Mouse (Mus musculus) CH12.LX (cell line): Measurements from ENCODE around the gene March5. TPM values are rescaled to one million over a fixed set of nuclear protein-coding genes. Genes with fewer than 3 reads are reported as not detected.
A peak's percentile ranks its signal among the peaks of the same experiment; 100 is the strongest.

ENCODE experiments used
- DNase-seq: peaks from one replicate; pipeline ENCODE4 v3.0.0-alpha.2; 2013; ENCODE audit errors: extremely low read depth
- H3K27ac ChIP-seq: 2 replicates; pipeline ENCODE4 v1.5.1; 2012; ENCODE audit warnings: low read depth, mild to moderate bottlenecking, control low read depth, moderate library complexity; ENCODE audit not compliant: insufficient read depth
- H3K27me3 ChIP-seq: replicated peaks from 2 replicates; pipeline ENCODE3; 2012; ENCODE audit warnings: inconsistent platforms
- H3K36me3 ChIP-seq, 2 experiments: replicated peaks in 1 of 2; 2 replicates each; pipeline versions ENCODE3 to v1.6.1; 2012; ENCODE audit warnings: inconsistent platforms in 1 of 2, low read length in 1 of 2, mild to moderate bottlenecking in 1 of 2, mixed read lengths in 1 of 2, moderate library complexity in 1 of 2; ENCODE audit not compliant: control insufficient read depth in 1 of 2, insufficient read depth in 1 of 2
- H3K4me1 ChIP-seq, 2 experiments: 2 replicates each; pipeline ENCODE4 v1.6.1; 2012; ENCODE audit warnings: inconsistent platforms in 1 of 2, moderate library complexity in 1 of 2; ENCODE audit not compliant: insufficient read depth in 2 of 2, control insufficient read depth in 1 of 2
- H3K4me2 ChIP-seq: 2 replicates; pipeline ENCODE4 v1.6.1; 2012; ENCODE audit warnings: low read depth, mild to moderate bottlenecking, control low read depth; ENCODE audit not compliant: poor library complexity, insufficient read depth, severe bottlenecking
- H3K4me3 ChIP-seq, 3 experiments: fragments of 150-350 bp in 1 of 3; sonication (generic) in 1 of 3; replicated peaks in 1 of 3; 2 replicates each; pipeline versions ENCODE3 to v1.5.1; 2011 to 2012; ENCODE audit warnings: low read depth in 2 of 3, low read length in 2 of 3, mild to moderate bottlenecking in 2 of 3, moderate library complexity in 2 of 3, control low read depth in 1 of 3, improper control_type of control experiment in 1 of 3, inconsistent platforms in 1 of 3, mixed read lengths in 1 of 3; ENCODE audit not compliant: poor library complexity in 1 of 3
- H3K79me2 ChIP-seq: replicated peaks from 2 replicates; pipeline ENCODE4 v1.6.1; 2012; ENCODE audit warnings: mild to moderate bottlenecking, moderate library complexity; ENCODE audit not compliant: control insufficient read depth, poor library complexity, insufficient read depth, severe bottlenecking; ENCODE audit errors: extremely low read depth
- H3K9ac ChIP-seq: 2 replicates; pipeline ENCODE4 v1.6.1; 2012; ENCODE audit warnings: low read depth, mild to moderate bottlenecking, control low read depth, moderate library complexity; ENCODE audit not compliant: insufficient read depth
- H3K9me3 ChIP-seq: replicated peaks from 2 replicates; pipeline ENCODE3; 2012; ENCODE audit warnings: low read length, inconsistent platforms, mixed read lengths
- CHD2 ChIP-seq: IDR thresholded peaks from 2 replicates; pipeline ENCODE4 v1.6.1; 2011; ENCODE audit warnings: low read length, improper control_type of control experiment
- E2F4 ChIP-seq: IDR thresholded peaks from 2 replicates; pipeline ENCODE4 v1.6.1; 2011; ENCODE audit warnings: low read depth, low read length, improper control_type of control experiment; ENCODE audit not compliant: insufficient replicate concordance
- ETS1 ChIP-seq: conservative IDR thresholded peaks from 2 replicates; pipeline ENCODE4 v1.6.1; 2012; ENCODE audit warnings: low read depth, mild to moderate bottlenecking, inconsistent platforms, low read length, improper control_type of control experiment, moderate library complexity
- GABPA ChIP-seq: IDR thresholded peaks from 2 replicates; pipeline ENCODE4 v1.6.1; 2012; ENCODE audit warnings: low read depth, low read length, improper control_type of control experiment, inconsistent platforms; ENCODE audit not compliant: insufficient replicate concordance
- JUND ChIP-seq: conservative IDR thresholded peaks from 2 replicates; pipeline ENCODE4 v1.6.1; 2011; ENCODE audit warnings: low read depth, low read length, improper control_type of control experiment
- KAT2A ChIP-seq: IDR thresholded peaks from 2 replicates; pipeline ENCODE4 v1.6.1; 2012; ENCODE audit warnings: low read length, improper control_type of control experiment, inconsistent platforms; ENCODE audit not compliant: insufficient replicate concordance
- MAFK ChIP-seq: IDR thresholded peaks from 2 replicates; pipeline ENCODE4 v1.6.1; 2011; ENCODE audit warnings: low read length, improper control_type of control experiment; ENCODE audit not compliant: insufficient replicate concordance
- MEF2A ChIP-seq: IDR thresholded peaks from 2 replicates; pipeline ENCODE4 v1.6.1; 2014; ENCODE audit warnings: low read depth, mild to moderate bottlenecking, inconsistent platforms, low read length, improper control_type of control experiment, borderline replicate concordance
- MXI1 ChIP-seq: IDR thresholded peaks from 2 replicates; pipeline ENCODE4 v1.6.1; 2011; ENCODE audit warnings: mild to moderate bottlenecking, low read depth, low read length, improper control_type of control experiment
- MYC ChIP-seq: IDR thresholded peaks from 2 replicates; pipeline ENCODE4 v1.6.1; 2011; ENCODE audit warnings: low read depth, mild to moderate bottlenecking, improper control_type of control experiment, low read length
- NELFE ChIP-seq: IDR thresholded peaks from 2 replicates; pipeline ENCODE4 v1.6.1; 2011; ENCODE audit warnings: low read depth, low read length, improper control_type of control experiment
- PAX5 ChIP-seq: IDR thresholded peaks from 2 replicates; pipeline ENCODE4 v1.6.1; 2012; ENCODE audit warnings: low read length, inconsistent platforms, mixed read lengths
- POLR2A ChIP-seq: IDR thresholded peaks from 2 replicates; pipeline ENCODE4 v1.6.1; 2011; ENCODE audit warnings: low read depth, mild to moderate bottlenecking, improper control_type of control experiment, low read length
- POLR2AphosphoS2 ChIP-seq: IDR thresholded peaks from 2 replicates; pipeline ENCODE4 v1.6.1; 2011; ENCODE audit warnings: low read depth, low read length, improper control_type of control experiment
- RAD21 ChIP-seq: IDR thresholded peaks from 2 replicates; pipeline ENCODE4 v1.6.1; 2011; ENCODE audit warnings: low read depth, mild to moderate bottlenecking, low read length, improper control_type of control experiment, moderate library complexity
- RCOR1 ChIP-seq: conservative IDR thresholded peaks from 2 replicates; pipeline ENCODE4 v1.6.1; 2012; ENCODE audit warnings: low read depth, mild to moderate bottlenecking, inconsistent platforms, low read length, improper control_type of control experiment
- SIN3A ChIP-seq: IDR thresholded peaks from 2 replicates; pipeline ENCODE4 v1.6.1; 2012; ENCODE audit warnings: low read length, improper control_type of control experiment, inconsistent platforms
- TBP ChIP-seq: conservative IDR thresholded peaks from 2 replicates; pipeline ENCODE4 v1.6.1; 2011; ENCODE audit warnings: low read depth, low read length, improper control_type of control experiment
- TCF12 ChIP-seq: IDR thresholded peaks from 2 replicates; pipeline ENCODE4 v1.6.1; 2014; ENCODE audit warnings: low read depth, mild to moderate bottlenecking, inconsistent platforms, low read length, improper control_type of control experiment
- UBTF ChIP-seq: IDR thresholded peaks from 2 replicates; pipeline ENCODE4 v1.6.1; 2012; ENCODE audit warnings: low read depth, mild to moderate bottlenecking, inconsistent platforms, low read length, improper control_type of control experiment, moderate library complexity
- USF1 ChIP-seq: IDR thresholded peaks from 2 replicates; pipeline ENCODE4 v1.6.1; 2014; ENCODE audit warnings: low read depth, mild to moderate bottlenecking, inconsistent platforms, low read length, improper control_type of control experiment
- USF2 ChIP-seq: conservative IDR thresholded peaks from 2 replicates; pipeline ENCODE4 v1.6.1; 2011; ENCODE audit warnings: low read depth, low read length, improper control_type of control experiment
- ZC3H11A ChIP-seq: IDR thresholded peaks from 2 replicates; pipeline ENCODE4 v1.6.1; 2012; ENCODE audit warnings: low read depth, mild to moderate bottlenecking, inconsistent platforms, low read length, improper control_type of control experiment
- ZKSCAN1 ChIP-seq: IDR thresholded peaks from 2 replicates; pipeline ENCODE4 v1.6.1; 2012; ENCODE audit warnings: low read depth, inconsistent platforms, low read length, improper control_type of control experiment, borderline replicate concordance
- ZNF384 ChIP-seq: IDR thresholded peaks from 2 replicates; pipeline ENCODE4 v1.6.1; 2012; ENCODE audit warnings: low read depth, low read length, improper control_type of control experiment, inconsistent platforms
- dilution Hi-C: fragments of 300-500 bp; cut with MboI; formaldehyde crosslinking; loops from 2 replicates; pipeline ENCODE4 v1.14.3; 2020; ENCODE audit warnings: low sequenced_read_pairs; ENCODE audit not compliant: extremely low pct_unique_long_range_greater_than_20kb, extremely low pct_ligation_motif_present
- in situ Hi-C: fragments of 300-500 bp; cut with MboI; formaldehyde crosslinking; loops from 3 replicates; pipeline ENCODE4 v1.14.3; 2019; ENCODE audit warnings: low sequenced_read_pairs, low pct_ligation_motif_present, low pct_unique_long_range_greater_than_20kb, mixed read lengths
- polyA plus RNA-seq: library from polyadenylated mRNA; unstranded; fragments of >175 nt; gene quantifications from 2 replicates; pipeline ENCODE4 v1.2.1, GENCODE M21; 2012; ENCODE audit warnings: low read depth; ENCODE audit not compliant: insufficient read length
- total RNA-seq, 2 experiments: library from RNA; depleted of rRNA; stranded (reverse); fragments of 300-350 nt in 1 of 2; fragments of >200 nt in 1 of 2; gene quantifications; 2 replicates each; pipeline ENCODE4 v1.2.3; 2012 to 2014

Gene March5
- total and polyA plus RNA-seq, 3 experiments = 118 to 160 (median 137) TPM

- TF ChIP-seq E2F4 (no peak), ZNF384 (no peak), TBP (peak; percentile 89), USF1 (no peak), ZKSCAN1 (no peak), MEF2A (0 out of 2 replicates have a peak, but pooled peaks have one; percentile 50), USF2 (no peak), CHD2 (0 out of 2 replicates have a peak, but pooled peaks have one; percentile 24), RCOR1 (no peak), RAD21 (no peak), GABPA (no peak)
Observed at GRCm38 (mm10) chr19:37174716-37175435, 32.5 kb upstream of the March5 start (continued).

GRCm38 (mm10) chr19:37175436-37175805 lies 31.9 kb upstream of the March5 start:
- Histone ChIP-seq H3K79me2 (peaks cover 24% of the 10 kb centered on the region), H3K9ac (peak overlapping the region; percentile 46), H3K4me1 (peaks cover 0 to 18% of the 10 kb centered on the region in 2 experiments; a peak in 2 of 4 replicates), H3K4me2 (peak overlapping the region; percentile 92), H3K36me3 (no peaks in the 10 kb centered on the region), H3K27me3 (peaks cover 6% of the 10 kb centered on the region), H3K9me3 (no peaks in the 10 kb centered on the region), H3K4me3 (peak overlapping the region; percentile 67 to 82 (median 77)), H3K27ac (peak overlapping the region; percentile 47; the same call in 1 of the 2 replicates)
- TF ChIP-seq MEF2A (0 out of 2 replicates have a peak, but pooled peaks have one; percentile 2), POLR2A (peak; percentile 7; the same call in 1 of the 2 replicates), MXI1 (peak; percentile 15; the same call in 1 of the 2 replicates), NELFE (no peak; the same call in 1 of the 2 replicates), MYC (no peak; the same call in 1 of the 2 replicates), POLR2AphosphoS2 (no peak), SIN3A (peak; percentile 21; the same call in 1 of the 2 replicates), JUND (no peak)
- no peak for DNase-seq
- in situ Hi-C loops = no loop called here
- dilution Hi-C loops = no loop called here

- no peak for TF ChIP-seq PAX5
- no peak for TF ChIP-seq JUND
- no peak for TF ChIP-seq ZC3H11A
- no peak for TF ChIP-seq NELFE
- no peak for TF ChIP-seq ETS1
- TF ChIP-seq MXI1 = no peak
- TF ChIP-seq ZNF384 = no peak
- no peak for TF ChIP-seq UBTF
- no peak for TF ChIP-seq KAT2A
- TF ChIP-seq MEF2A = no peak
- no peak for TF ChIP-seq TCF12
- TF ChIP-seq MAFK = no peak
- TF ChIP-seq TBP = no peak
- no peak; the same call in 1 of the 2 replicates for TF ChIP-seq POLR2A
- TF ChIP-seq GABPA = no peak
- no peak for TF ChIP-seq SIN3A
- H3K4me1 ChIP-seq = peaks cover 0 to 18% of the 10 kb centered on the region in 2 experiments; a peak in 2 of 4 replicates
- peak overlapping the region; percentile 67 to 82 (median 77) for H3K4me3 ChIP-seq
- H3K4me2 ChIP-seq = peak overlapping the region; percentile 92
- no peak overlapping the region for H3K27ac ChIP-seq
- peaks cover 6% of the 10 kb centered on the region for H3K27me3 ChIP-seq
- in situ Hi-C loops (no loop called here), dilution Hi-C loops (no loop called here)
- peak overlapping the region; percentile 46 for H3K9ac ChIP-seq
- H3K9me3 ChIP-seq = no peaks in the 10 kb centered on the region
- no peaks in the 10 kb centered on the region for H3K36me3 ChIP-seq
- DNase-seq = peak; percentile 36
- peaks cover 24% of the 10 kb centered on the region for H3K79me2 ChIP-seq
Observed at GRCm38 (mm10) chr19:37175919-37176318, 31.4 kb upstream of the March5 start.
